Mouse (Mus musculus) kidney, adult 2 months (tissue): ENCODE data around the gene F11r.

Experiments used
- CTCF ChIP-seq: fragments of 200-500 bp; conservative IDR thresholded peaks from 2 replicates; pipeline ENCODE4 v1.5.1; 2011; ENCODE audit warnings: low read depth, mild to moderate bottlenecking, control low read depth, low read length, moderate library complexity, mixed read lengths; ENCODE audit not compliant: insufficient read depth, insufficient read length
- POLR2A ChIP-seq: fragments of 200-500 bp; IDR thresholded peaks from one replicate; pipeline ENCODE4 v1.6.1; 2011; ENCODE audit warnings: low read depth, low read length, control low read depth

DNA sequence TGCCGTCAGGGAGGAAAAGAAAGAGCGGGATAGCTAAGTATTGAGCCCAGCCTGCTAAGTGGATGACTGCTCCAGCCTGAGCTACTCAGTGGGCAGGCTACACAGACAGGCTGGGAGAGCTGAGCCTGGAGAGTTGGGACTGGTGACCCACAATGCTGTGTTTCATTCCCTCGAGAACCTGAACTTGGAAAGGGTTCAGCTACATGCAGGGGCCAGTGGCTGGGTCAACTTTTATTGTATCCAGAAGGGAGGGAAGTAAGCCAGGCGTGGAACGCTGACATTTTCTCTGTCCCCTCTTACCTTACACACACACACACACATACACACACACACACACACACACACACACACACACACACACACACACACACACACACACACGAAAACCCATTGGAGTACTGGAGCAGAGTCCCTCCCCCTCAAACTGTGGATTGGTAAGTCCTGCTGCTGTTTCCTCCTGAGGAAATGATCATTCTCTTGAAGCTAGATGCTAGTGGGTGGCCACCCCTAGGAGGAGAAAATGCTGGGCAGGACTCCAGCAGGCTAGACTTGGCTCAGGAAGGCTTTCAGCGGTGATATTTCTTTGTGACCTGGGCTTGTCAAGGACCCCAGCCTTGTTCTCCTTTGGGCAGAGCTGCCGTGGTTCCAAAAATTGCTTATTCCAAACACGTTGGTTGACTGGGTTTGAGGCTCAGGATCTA, 2.8 kb downstream of the F11r start:
- no peak for TF ChIP-seq POLR2A
- TF ChIP-seq CTCF = no peak
